Mouse (Mus musculus): ENCODE measurements at regions not wholly inside any gene's neighbourhood (a gene's known extent, or its start where the extent isn't known, plus 50 kb on each side); places are given as distances from the start of the nearest gene placed in this dataset.

GRCm38 (mm10) chr3:129049899-129050597 is 149.6 kb upstream of the Pitx2 start:
- Histone ChIP-seq H3K9ac (no peak overlapping the region), H3K4me3 (no peak overlapping the region), H3K9me3 (no peaks in the 10 kb centered on the region), H3K4me1 (no peaks in the 10 kb centered on the region), H3K27me3 (no peaks in the 10 kb centered on the region), H3K36me3 (no peaks in the 10 kb centered on the region), H3K4me2 (no peak overlapping the region), H3K27ac (no peak overlapping the region)
- no peak for ATAC-seq (ENCODE audit: insufficient number of reproducible peaks, low FRiP score, low TSS enrichment, low read depth)
- WGBS = 88% methylated on average over 3 of the region's 3 CpGs

GRCm38 (mm10) chr3:129065457-129066364 is 134.0 kb upstream of the Pitx2 start:
- WGBS = 23% methylated on average over 19 of the region's 19 CpGs
- no peak; the same call in 1 of the 2 replicates for ATAC-seq (ENCODE audit: insufficient number of reproducible peaks, low FRiP score, low TSS enrichment, low read depth)
- Histone ChIP-seq H3K36me3 (no peaks in the 10 kb centered on the region), H3K27me3 (no peaks in the 10 kb centered on the region), H3K4me3 (no peak overlapping the region), H3K4me1 (no peaks in the 10 kb centered on the region; the same call in 1 of the 2 replicates), H3K27ac (no peak overlapping the region), H3K4me2 (no peak overlapping the region), H3K9ac (no peak overlapping the region), H3K9me3 (no peaks in the 10 kb centered on the region)

- WGBS = 67% methylated on average over 8 of the region's 8 CpGs
- Histone ChIP-seq H3K27ac (no peak overlapping the region), H3K9ac (no peak overlapping the region), H3K36me3 (no peaks in the 10 kb centered on the region), H3K9me3 (no peaks in the 10 kb centered on the region), H3K4me3 (no peak overlapping the region), H3K4me1 (no peaks in the 10 kb centered on the region; the same call in 1 of the 2 replicates), H3K27me3 (0 out of 2 replicates have a peak, but pooled peaks cover 2% of the 10 kb centered on the region), H3K4me2 (no peak overlapping the region)
- ATAC-seq (ENCODE audit: insufficient number of reproducible peaks, low FRiP score, low TSS enrichment, low read depth) = no peak
These were observed 130.0 kb upstream of the Pitx2 start for GRCm38 (mm10) chr3:129069676-129070075.

GRCm38 (mm10) chr3:129070521-129070933 is 129.2 kb upstream of the Pitx2 start:
- no peaks in the 10 kb centered on the region; the same call in 1 of the 2 replicates for H3K4me1 ChIP-seq
- H3K36me3 ChIP-seq = no peaks in the 10 kb centered on the region
- no peak overlapping the region for H3K9ac ChIP-seq
- ATAC-seq (ENCODE audit: insufficient number of reproducible peaks, low FRiP score, low TSS enrichment, low read depth) = no peak
- no peaks in the 10 kb centered on the region for H3K9me3 ChIP-seq
- no peak overlapping the region for H3K4me3 ChIP-seq
- 14% methylated on average over 3 of the region's 3 CpGs for WGBS
- no peak overlapping the region for H3K4me2 ChIP-seq
- no peak overlapping the region for H3K27ac ChIP-seq
- 0 out of 2 replicates have a peak, but pooled peaks cover 7% of the 10 kb centered on the region for H3K27me3 ChIP-seq

- ATAC-seq (ENCODE audit: insufficient number of reproducible peaks, low FRiP score, low TSS enrichment, low read depth) = no peak
- H3K36me3 ChIP-seq = no peaks in the 10 kb centered on the region
- H3K27ac ChIP-seq = no peak overlapping the region
- H3K9ac ChIP-seq = no peak overlapping the region
- H3K4me1 ChIP-seq = no peaks in the 10 kb centered on the region; the same call in 1 of the 2 replicates
- H3K4me3 ChIP-seq = no peak overlapping the region
- 0 out of 2 replicates have a peak, but pooled peaks cover 7% of the 10 kb centered on the region for H3K27me3 ChIP-seq
- no peak overlapping the region for H3K4me2 ChIP-seq
- 69% methylated on average over 7 of the region's 7 CpGs for WGBS
- H3K9me3 ChIP-seq = no peaks in the 10 kb centered on the region
These were observed 128.7 kb upstream of the Pitx2 start for GRCm38 (mm10) chr3:129071002-129071401.

DNA sequence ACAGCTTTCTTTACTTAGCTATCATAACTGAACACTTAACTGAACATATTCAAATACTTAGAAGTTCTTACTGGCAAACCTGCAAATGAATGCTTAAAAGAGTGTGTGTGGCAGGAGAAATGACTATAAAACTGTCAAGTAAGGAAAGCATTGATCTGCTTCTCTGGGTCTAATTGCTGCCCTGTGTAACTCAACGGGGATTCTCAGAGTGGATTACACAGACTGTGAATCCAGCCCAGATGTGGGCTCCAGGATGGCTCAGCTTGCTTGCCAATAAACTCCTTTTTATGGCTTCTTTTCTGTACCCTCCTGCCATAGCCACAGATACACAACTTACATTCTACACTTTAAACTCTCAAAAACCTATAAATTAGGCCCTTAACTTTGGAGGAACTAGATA is 123.3 kb upstream of the Pitx2 start:
- H3K9ac ChIP-seq = no peak overlapping the region

DNA sequence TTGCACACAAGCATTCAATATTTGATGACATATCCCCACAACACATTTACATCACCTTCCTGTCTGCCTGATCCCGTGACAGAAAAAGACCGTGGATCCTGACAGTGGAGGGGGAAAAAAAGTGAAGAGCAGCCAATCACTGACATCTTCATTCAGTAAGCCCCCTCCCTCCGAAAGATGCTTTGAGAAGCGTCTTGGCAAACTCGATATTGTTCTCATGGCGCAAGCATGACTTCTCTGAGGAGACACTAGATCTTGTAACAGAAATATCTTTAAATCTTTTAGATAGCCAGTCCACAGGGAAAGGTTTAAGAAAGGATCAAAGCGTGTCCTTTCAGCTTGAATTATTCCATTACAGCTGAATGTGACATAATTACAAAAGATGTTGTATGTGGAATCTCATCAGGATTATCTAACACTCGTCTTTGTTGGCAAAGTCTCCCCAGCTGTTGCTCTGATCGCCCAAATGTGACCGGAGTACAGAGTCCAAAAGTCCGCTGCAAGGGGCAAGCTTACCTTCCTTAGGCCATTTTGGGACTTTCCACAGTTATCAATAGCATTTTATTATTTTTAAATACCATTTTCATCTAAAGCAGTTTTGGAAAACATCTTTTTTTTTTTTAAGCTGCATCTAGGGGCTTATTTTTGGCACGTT is 95.8 kb upstream of the Pitx2 start:
- 87% methylated on average over 12 of the region's 12 CpGs for WGBS
- Histone ChIP-seq H3K27ac (no peak overlapping the region), H3K9me3 (no peaks in the 10 kb centered on the region), H3K4me1 (no peaks in the 10 kb centered on the region), H3K9ac (no peak overlapping the region), H3K36me3 (no peaks in the 10 kb centered on the region), H3K4me3 (no peak overlapping the region), H3K27me3 (no peaks in the 10 kb centered on the region), H3K4me2 (no peak overlapping the region)
- no peak for ATAC-seq (ENCODE audit: insufficient number of reproducible peaks, low FRiP score, low TSS enrichment, low read depth)

More for the DNA sequence above, 123.3 kb upstream of the Pitx2 start:
- no peak overlapping the region for H3K4me2 ChIP-seq
- H3K4me3 ChIP-seq = no peak overlapping the region
- H3K9me3 ChIP-seq = no peaks in the 10 kb centered on the region
- H3K27me3 ChIP-seq = 0 out of 2 replicates have a peak, but pooled peaks cover 7% of the 10 kb centered on the region
- H3K36me3 ChIP-seq = no peaks in the 10 kb centered on the region
- H3K4me1 ChIP-seq = no peaks in the 10 kb centered on the region
- H3K27ac ChIP-seq = no peak overlapping the region
- 15% methylated on average over 1 of the region's 1 CpGs for WGBS
- no peak for ATAC-seq (ENCODE audit: insufficient number of reproducible peaks, low FRiP score, low TSS enrichment, low read depth)

GRCm38 (mm10) chr3:129104811-129105210 is 94.9 kb upstream of the Pitx2 start:
- no peaks in the 10 kb centered on the region for H3K9me3 ChIP-seq
- no peaks in the 10 kb centered on the region for H3K27me3 ChIP-seq
- no peak overlapping the region for H3K4me3 ChIP-seq
- no peak overlapping the region for H3K9ac ChIP-seq
- H3K4me1 ChIP-seq = no peaks in the 10 kb centered on the region
- H3K36me3 ChIP-seq = no peaks in the 10 kb centered on the region
- ATAC-seq (ENCODE audit: insufficient number of reproducible peaks, low FRiP score, low TSS enrichment, low read depth) = no peak
- H3K4me2 ChIP-seq = no peak overlapping the region
- WGBS = 75% methylated on average over 9 of the region's 9 CpGs
- no peak overlapping the region for H3K27ac ChIP-seq

- H3K4me3 ChIP-seq = no peak overlapping the region
- no peaks in the 10 kb centered on the region for H3K27me3 ChIP-seq
- no peak overlapping the region for H3K9ac ChIP-seq
- WGBS = 89% methylated on average over 2 of the region's 2 CpGs
- no peaks in the 10 kb centered on the region for H3K9me3 ChIP-seq
- ATAC-seq (ENCODE audit: insufficient number of reproducible peaks, low FRiP score, low TSS enrichment, low read depth) = no peak
- H3K27ac ChIP-seq = no peak overlapping the region
- H3K36me3 ChIP-seq = no peaks in the 10 kb centered on the region
- no peaks in the 10 kb centered on the region for H3K4me1 ChIP-seq
- no peak overlapping the region for H3K4me2 ChIP-seq
These were observed 93.5 kb upstream of the Pitx2 start for GRCm38 (mm10) chr3:129106174-129106573.

DNA sequence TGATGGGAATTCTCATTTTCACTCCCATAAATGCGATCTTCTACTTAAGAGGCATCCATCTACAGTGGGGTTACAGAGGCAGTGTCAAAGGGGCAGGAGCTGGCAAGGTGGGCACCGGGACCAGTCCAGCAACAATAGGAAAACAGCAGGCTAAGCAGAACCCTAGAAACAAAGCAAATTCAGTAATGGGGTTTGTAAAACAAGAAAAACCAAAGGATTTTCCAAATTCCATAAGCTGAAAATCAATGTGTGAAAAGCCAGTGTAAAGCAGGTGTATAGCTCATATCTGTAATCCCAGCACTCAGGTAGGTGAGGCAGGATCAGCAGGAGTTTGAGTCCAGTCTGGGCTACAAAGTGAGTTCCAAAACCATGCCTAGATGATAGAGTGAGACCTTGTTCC is 69.2 kb upstream of the Pitx2 start:
- H3K27ac ChIP-seq = no peak overlapping the region
- no peaks in the 10 kb centered on the region for H3K9me3 ChIP-seq
- no peak overlapping the region for H3K9ac ChIP-seq
- H3K4me1 ChIP-seq = no peaks in the 10 kb centered on the region
- H3K36me3 ChIP-seq = no peaks in the 10 kb centered on the region
- no peak overlapping the region for H3K4me2 ChIP-seq
- H3K27me3 ChIP-seq = no peaks in the 10 kb centered on the region
- no peak overlapping the region for H3K4me3 ChIP-seq
- WGBS = 95% methylated on average over 2 of the region's 2 CpGs
- no peak for ATAC-seq (ENCODE audit: insufficient number of reproducible peaks, low FRiP score, low TSS enrichment, low read depth)

GRCm38 (mm10) chr3:129131140-129131539 is 68.5 kb upstream of the Pitx2 start:
- H3K9me3 ChIP-seq = no peaks in the 10 kb centered on the region

More at GRCm38 (mm10) chr3:129131140-129131539, 68.5 kb upstream of the Pitx2 start:
- Histone ChIP-seq H3K4me1 (no peaks in the 10 kb centered on the region), H3K27me3 (no peaks in the 10 kb centered on the region), H3K36me3 (no peaks in the 10 kb centered on the region), H3K4me3 (no peak overlapping the region), H3K27ac (no peak overlapping the region), H3K9ac (no peak overlapping the region), H3K4me2 (no peak overlapping the region)
- WGBS = 67% methylated on average over 8 of the region's 8 CpGs
- ATAC-seq (ENCODE audit: insufficient number of reproducible peaks, low FRiP score, low TSS enrichment, low read depth) = no peak

Measured in limb, embryonic 15.5 days (tissue).